Mouse (Mus musculus): Measurements from ENCODE around the gene Myh14. TPM values are rescaled to one million over a fixed set of nuclear protein-coding genes. Genes with fewer than 3 reads are reported as not detected.

The Myh14 gene
- total RNA-seq, 1 experiment, result 7.0 TPM

- TF ChIP-seq ZC3H11A (IDR thresholded peaks at IDR 0.05; ENCODE audit: borderline replicate concordance, low read depth, low read length) (no peak), CHD2 (IDR thresholded peaks at IDR 0.05; ENCODE audit: low read depth, low read length) (no peak), MAFK (IDR thresholded peaks at IDR 0.05; ENCODE audit: insufficient read depth, low read depth, low read length) (no peak), ZNF384 (IDR thresholded peaks at IDR 0.05; ENCODE audit: low read depth, low read length) (no peak), HCFC1 (IDR thresholded peaks at IDR 0.05; ENCODE audit: borderline replicate concordance, insufficient read depth, low read length) (no peak)
- H3K9ac ChIP-seq (ENCODE audit: insufficient read depth, low read depth, low read length, poor library complexity, severe bottlenecking), result peak overlapping the region; percentile 33; the same call in 1 of the 2 replicates
- no peaks in the 10 kb centered on the region for H3K36me3 ChIP-seq (ENCODE audit: control insufficient read depth, insufficient read depth, low read length, poor library complexity, severe bottlenecking)
- no peak overlapping the region for H3K27ac ChIP-seq (ENCODE audit: insufficient read depth, low read depth, low read length, poor library complexity, severe bottlenecking)
- no peak for DNase-seq (ENCODE audit: low read depth, low spot score)
- no peaks in the 10 kb centered on the region for H3K9me3 ChIP-seq (ENCODE audit: control insufficient read depth, insufficient read depth, low read depth, low read length)
- peak overlapping the region; percentile 64 to 69 for H3K4me3 ChIP-seq (ENCODE audit: insufficient read depth in 1 of 2, low read depth in 1 of 2, low read length in 2 of 2, poor library complexity in 1 of 2, severe bottlenecking in 1 of 2)
- in situ Hi-C loops (cut with MboI; ENCODE audit: low sequenced_read_pairs in 2 of 2, unreplicated experiment in 2 of 2), result no loop called here
- H3K4me1 ChIP-seq (ENCODE audit: control insufficient read depth in 2 of 2, insufficient read depth in 2 of 2, low read length in 2 of 2, poor library complexity in 1 of 2), result peaks cover 4 to 28% of the 10 kb centered on the region in 2 experiments
These were observed 64.3 kb downstream of the Myh14 start for GRCm38 (mm10) chr7:44606171-44606901.

DNA sequence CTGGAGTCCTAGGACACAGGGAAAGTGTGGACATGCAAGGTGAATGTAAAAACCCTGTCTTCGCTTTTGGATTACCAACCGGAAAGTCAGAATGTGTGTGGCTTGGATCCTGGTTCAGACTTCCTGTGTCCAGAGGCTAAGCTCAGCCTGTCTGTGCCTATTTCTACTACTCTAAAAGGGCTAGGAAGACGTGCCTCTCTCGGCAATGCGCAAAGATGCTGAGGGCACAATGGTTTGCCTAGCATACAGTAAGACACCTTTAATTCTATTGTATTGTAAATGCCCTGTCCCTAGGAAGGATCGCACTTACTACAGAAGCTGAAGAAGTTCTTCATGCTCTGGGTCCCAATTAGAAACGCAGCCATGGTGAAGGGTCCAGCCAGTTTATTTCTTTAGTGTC, 65.2 kb downstream of the Myh14 start:
- H3K27ac ChIP-seq (ENCODE audit: insufficient read depth, low read depth, low read length, poor library complexity, severe bottlenecking), result peak overlapping the region; percentile 78; the same call in 1 of the 2 replicates
- H3K4me3 ChIP-seq (ENCODE audit: insufficient read depth in 1 of 2, low read depth in 1 of 2, low read length in 2 of 2, poor library complexity in 1 of 2, severe bottlenecking in 1 of 2), result no peak overlapping the region
- peaks cover 4 to 29% of the 10 kb centered on the region in 2 experiments for H3K4me1 ChIP-seq (ENCODE audit: control insufficient read depth in 2 of 2, insufficient read depth in 2 of 2, low read length in 2 of 2, poor library complexity in 1 of 2)
- peaks cover 1% of the 10 kb centered on the region; the same call in 1 of the 2 replicates for H3K36me3 ChIP-seq (ENCODE audit: control insufficient read depth, insufficient read depth, low read length, poor library complexity, severe bottlenecking)
- TF ChIP-seq ZC3H11A (IDR thresholded peaks at IDR 0.05; ENCODE audit: borderline replicate concordance, low read depth, low read length) (no peak), CHD2 (IDR thresholded peaks at IDR 0.05; ENCODE audit: low read depth, low read length) (no peak), MAFK (IDR thresholded peaks at IDR 0.05; ENCODE audit: insufficient read depth, low read depth, low read length) (no peak), HCFC1 (IDR thresholded peaks at IDR 0.05; ENCODE audit: borderline replicate concordance, insufficient read depth, low read length) (no peak), ZNF384 (IDR thresholded peaks at IDR 0.05; ENCODE audit: low read depth, low read length) (no peak)
- no peak for DNase-seq (ENCODE audit: low read depth, low spot score)
- H3K9ac ChIP-seq (ENCODE audit: insufficient read depth, low read depth, low read length, poor library complexity, severe bottlenecking), result no peak overlapping the region; the same call in 1 of the 2 replicates
- in situ Hi-C loops (cut with MboI; ENCODE audit: low sequenced_read_pairs in 2 of 2, unreplicated experiment in 2 of 2), result no loop called here
- H3K9me3 ChIP-seq (ENCODE audit: control insufficient read depth, insufficient read depth, low read depth, low read length), result no peaks in the 10 kb centered on the region

GRCm38 (mm10) chr7:44604619-44605018, 66.0 kb downstream of the Myh14 start:
- H3K27ac ChIP-seq (ENCODE audit: insufficient read depth, low read depth, low read length, poor library complexity, severe bottlenecking), result peak overlapping the region; percentile 78; the same call in 1 of the 2 replicates
- in situ Hi-C loops (cut with MboI; ENCODE audit: low sequenced_read_pairs in 2 of 2, unreplicated experiment in 2 of 2), result no loop called here
- H3K9ac ChIP-seq (ENCODE audit: insufficient read depth, low read depth, low read length, poor library complexity, severe bottlenecking), result peak overlapping the region; percentile 5; the same call in 1 of the 2 replicates

DNA sequence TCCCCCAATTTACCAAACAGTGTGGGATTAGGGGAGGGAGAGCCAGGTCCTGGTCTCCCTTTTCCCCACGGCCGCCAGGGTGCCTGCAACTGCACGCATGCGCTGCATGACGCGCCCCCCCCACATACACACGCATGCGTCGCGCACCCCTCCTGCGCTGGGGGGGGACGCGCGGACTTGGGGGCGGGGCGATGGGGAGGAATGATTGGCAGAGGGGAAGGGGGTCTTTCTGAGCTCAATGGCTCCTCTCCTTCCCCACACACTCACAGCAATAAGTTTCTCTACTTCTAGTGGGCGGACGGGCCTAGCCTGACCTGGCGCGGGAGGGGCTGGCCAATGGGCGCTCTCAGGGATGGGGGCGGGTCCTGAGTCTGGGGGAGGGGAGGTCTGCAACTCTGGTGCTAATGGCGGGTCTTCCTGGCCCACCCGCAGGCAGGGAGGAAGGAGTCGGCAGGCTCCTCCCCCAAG, 66.5 kb downstream of the Myh14 start:
- peak; percentile 70 for DNase-seq (ENCODE audit: low read depth, low spot score)
- peak overlapping the region; percentile 56 for H3K9ac ChIP-seq (ENCODE audit: insufficient read depth, low read depth, low read length, poor library complexity, severe bottlenecking)
- TF ChIP-seq HCFC1 (IDR thresholded peaks at IDR 0.05; ENCODE audit: borderline replicate concordance, insufficient read depth, low read length) (no peak), ZNF384 (IDR thresholded peaks at IDR 0.05; ENCODE audit: low read depth, low read length) (no peak), MAFK (IDR thresholded peaks at IDR 0.05; ENCODE audit: insufficient read depth, low read depth, low read length) (no peak), CHD2 (IDR thresholded peaks at IDR 0.05; ENCODE audit: low read depth, low read length) (no peak), ZC3H11A (IDR thresholded peaks at IDR 0.05; ENCODE audit: borderline replicate concordance, low read depth, low read length) (no peak)
- in situ Hi-C loops (cut with MboI; ENCODE audit: low sequenced_read_pairs in 2 of 2, unreplicated experiment in 2 of 2), result no loop called here
- peak overlapping the region; percentile 36 to 46 for H3K4me3 ChIP-seq (ENCODE audit: insufficient read depth in 1 of 2, low read depth in 1 of 2, low read length in 2 of 2, poor library complexity in 1 of 2, severe bottlenecking in 1 of 2)
- peaks cover 4 to 35% of the 10 kb centered on the region in 2 experiments for H3K4me1 ChIP-seq (ENCODE audit: control insufficient read depth in 2 of 2, insufficient read depth in 2 of 2, low read length in 2 of 2, poor library complexity in 1 of 2)
- H3K36me3 ChIP-seq (ENCODE audit: control insufficient read depth, insufficient read depth, low read length, poor library complexity, severe bottlenecking), result peaks cover 7% of the 10 kb centered on the region; the same call in 1 of the 2 replicates
- H3K9me3 ChIP-seq (ENCODE audit: control insufficient read depth, insufficient read depth, low read depth, low read length), result no peaks in the 10 kb centered on the region
- peak overlapping the region; percentile 85 for H3K27ac ChIP-seq (ENCODE audit: insufficient read depth, low read depth, low read length, poor library complexity, severe bottlenecking)

More at GRCm38 (mm10) chr7:44604619-44605018, 66.0 kb downstream of the Myh14 start:
- Histone ChIP-seq H3K4me1 (ENCODE audit: control insufficient read depth in 2 of 2, insufficient read depth in 2 of 2, low read length in 2 of 2, poor library complexity in 1 of 2) (peaks cover 4 to 35% of the 10 kb centered on the region in 2 experiments), H3K9me3 (ENCODE audit: control insufficient read depth, insufficient read depth, low read depth, low read length) (no peaks in the 10 kb centered on the region), H3K36me3 (ENCODE audit: control insufficient read depth, insufficient read depth, low read length, poor library complexity, severe bottlenecking) (peaks cover 4% of the 10 kb centered on the region; the same call in 1 of the 2 replicates), H3K4me3 (ENCODE audit: insufficient read depth in 1 of 2, low read depth in 1 of 2, low read length in 2 of 2, poor library complexity in 1 of 2, severe bottlenecking in 1 of 2) (peak overlapping the region; percentile 36 to 46)
- no peak for TF ChIP-seq ZNF384 (IDR thresholded peaks at IDR 0.05; ENCODE audit: low read depth, low read length)
- no peak for TF ChIP-seq MAFK (IDR thresholded peaks at IDR 0.05; ENCODE audit: insufficient read depth, low read depth, low read length)
- no peak for TF ChIP-seq ZC3H11A (IDR thresholded peaks at IDR 0.05; ENCODE audit: borderline replicate concordance, low read depth, low read length)
- no peak for TF ChIP-seq CHD2 (IDR thresholded peaks at IDR 0.05; ENCODE audit: low read depth, low read length)
- TF ChIP-seq HCFC1 (IDR thresholded peaks at IDR 0.05; ENCODE audit: borderline replicate concordance, insufficient read depth, low read length), result no peak
- peak; percentile 62 for DNase-seq (ENCODE audit: low read depth, low spot score)
